Mouse (Mus musculus) ES-Bruce4 (cell line): ENCODE measurements around the gene Rtp4.

Source experiments
- CTCF ChIP-seq: IDR thresholded peaks from one replicate; pipeline ENCODE4 v1.8.1; 2011; ENCODE audit warnings: low read depth, low read length
- EP300 ChIP-seq: IDR thresholded peaks from 2 replicates; pipeline ENCODE4 v1.6.1; 2011; ENCODE audit warnings: low read depth, low read length; ENCODE audit not compliant: insufficient read depth
- POLR2A ChIP-seq: IDR thresholded peaks from one replicate; pipeline ENCODE4 v1.8.1; 2011; ENCODE audit warnings: low read length; ENCODE audit not compliant: insufficient read depth

- TF ChIP-seq CTCF, result no peak
- no peak for TF ChIP-seq EP300
- TF ChIP-seq POLR2A, result no peak
These were observed 2.0 kb downstream of the Rtp4 start for GRCm38 (mm10) chr16:23522081-23522480.
